Mouse (Mus musculus): ENCODE data around the gene AW011738.

GRCm38 (mm10) chr4:156203413-156204131, 468 bp downstream of the AW011738 start:
- TF ChIP-seq CTCF (IDR thresholded peaks at IDR 0.05; ENCODE audit: control insufficient read depth, insufficient read depth, low read length) (no peak), POLR2A (IDR thresholded peaks at IDR 0.05; ENCODE audit: borderline replicate concordance, control insufficient read depth, low read depth, low read length) (no peak)

Measured in bone marrow, adult 2 months (tissue).